Mouse (Mus musculus): ENCODE results near the gene Parp6. TPM values are rescaled to one million over a fixed set of nuclear protein-coding genes. Genes with fewer than 3 reads are reported as not detected.
A peak's percentile ranks its signal among the peaks of the same experiment; 100 is the strongest.

Gene Parp6
- 140 and 153 TPM in 2 replicates for polyA plus RNA-seq (2016; fragmentation: Nextera tagmentation; extraction: Ambion mirVana)

- no peaks in the 10 kb centered on the region for H3K9me3 ChIP-seq
- H3K9ac ChIP-seq = peak within 1 kb of the TSS; percentile 70
- ATAC-seq (ENCODE audit: low FRiP score, low read depth) = peak; percentile 96
- 2% methylated on average over 36 of the region's 36 CpGs for WGBS
- H3K4me1 ChIP-seq = peaks cover 13% of the 10 kb centered on the region
- H3K4me2 ChIP-seq (replicated peaks) = peak within 1 kb of the TSS; percentile 68
- peak within 1 kb of the TSS; percentile 61 for H3K4me3 ChIP-seq
- no peaks in the 10 kb centered on the region for H3K36me3 ChIP-seq
- no peaks in the 10 kb centered on the region for H3K27me3 ChIP-seq (replicated peaks)
- H3K27ac ChIP-seq = peak within 1 kb of the TSS; percentile 57
Observed at GRCm38 (mm10) chr9:59616622-59617306, at the start of gene Parp6. Gene Parp6 (plus strand): TSS chr9:59617284.

- Histone ChIP-seq H3K4me2 (replicated peaks) (no peak overlapping the region), H3K27me3 (replicated peaks) (0 out of 2 replicates have a peak, but pooled peaks cover 6% of the 10 kb centered on the region), H3K36me3 (no peaks in the 10 kb centered on the region), H3K4me1 (no peaks in the 10 kb centered on the region), H3K9ac (no peak overlapping the region), H3K4me3 (no peak overlapping the region), H3K27ac (no peak overlapping the region), H3K9me3 (no peaks in the 10 kb centered on the region)
- no peak for ATAC-seq (ENCODE audit: low FRiP score, low read depth)
- WGBS = 85% methylated on average over 2 of the region's 2 CpGs
Observed at GRCm38 (mm10) chr9:59571852-59572251, 45.2 kb upstream of the Parp6 start.

- Histone ChIP-seq H3K4me2 (replicated peaks) (peak overlapping the region; percentile 73), H3K9me3 (no peaks in the 10 kb centered on the region), H3K4me3 (peak overlapping the region; percentile 48), H3K4me1 (peaks cover 15% of the 10 kb centered on the region), H3K9ac (no peak overlapping the region), H3K27me3 (replicated peaks) (peaks cover 21% of the 10 kb centered on the region; the same call in 1 of the 2 replicates), H3K36me3 (no peaks in the 10 kb centered on the region), H3K27ac (no peak overlapping the region)
- 19% methylated on average over 13 of the region's 13 CpGs for WGBS
- no peak for ATAC-seq (ENCODE audit: low FRiP score, low read depth)
Observed at GRCm38 (mm10) chr9:59577401-59577800, 39.7 kb upstream of the Parp6 start.

GRCm38 (mm10) chr9:59577844-59578504 is 39.1 kb upstream of the Parp6 start, which contains the start of gene Celf6:
Gene Celf6 (plus strand): TSS chr9:59577917.
- H3K27me3 ChIP-seq (replicated peaks) = peaks cover 21% of the 10 kb centered on the region; the same call in 1 of the 2 replicates
- 1% methylated on average over 60 of the region's 61 CpGs for WGBS
- no peaks in the 10 kb centered on the region for H3K9me3 ChIP-seq
- H3K4me1 ChIP-seq = peaks cover 15% of the 10 kb centered on the region
- peak within 1 kb of the TSS; percentile 48 for H3K4me3 ChIP-seq
- H3K27ac ChIP-seq = peak within 1 kb of the TSS; percentile 22; the same call in 1 of the 2 replicates
- ATAC-seq (ENCODE audit: low FRiP score, low read depth) = peak; percentile 99
- peak within 1 kb of the TSS; percentile 73 for H3K4me2 ChIP-seq (replicated peaks)
- no peaks in the 10 kb centered on the region for H3K36me3 ChIP-seq
- H3K9ac ChIP-seq = peak within 1 kb of the TSS; percentile 57

- WGBS = 2% methylated on average over 20 of the region's 20 CpGs
- Histone ChIP-seq H3K36me3 (no peaks in the 10 kb centered on the region), H3K9me3 (no peaks in the 10 kb centered on the region), H3K4me1 (peaks cover 15% of the 10 kb centered on the region), H3K4me2 (replicated peaks) (peak overlapping the region; percentile 73), H3K9ac (peak overlapping the region; percentile 57), H3K27ac (peak overlapping the region; percentile 22; the same call in 1 of the 2 replicates), H3K27me3 (replicated peaks) (peaks cover 21% of the 10 kb centered on the region; the same call in 1 of the 2 replicates), H3K4me3 (peak overlapping the region; percentile 48)
- peak; percentile 50; the same call in 1 of the 2 replicates for ATAC-seq (ENCODE audit: low FRiP score, low read depth)
Observed at GRCm38 (mm10) chr9:59578505-59578867, 38.6 kb upstream of the Parp6 start.

- Histone ChIP-seq H3K9ac (no peak overlapping the region), H3K4me3 (no peak overlapping the region)
Observed at GRCm38 (mm10) chr9:59584871-59585308, 32.2 kb upstream of the Parp6 start.

GRCm38 (mm10) chr9:59588252-59588651 is 28.8 kb upstream of the Parp6 start:
- no peak overlapping the region for H3K9ac ChIP-seq
- H3K27ac ChIP-seq = no peak overlapping the region
- WGBS = 61% methylated on average over 5 of the region's 5 CpGs
- H3K4me2 ChIP-seq (replicated peaks) = no peak overlapping the region; the same call in 1 of the 2 replicates
- no peaks in the 10 kb centered on the region for H3K36me3 ChIP-seq
- H3K4me1 ChIP-seq = peaks cover 15% of the 10 kb centered on the region
- H3K4me3 ChIP-seq = no peak overlapping the region
- no peaks in the 10 kb centered on the region for H3K9me3 ChIP-seq
- H3K27me3 ChIP-seq (replicated peaks) = peaks cover 9% of the 10 kb centered on the region
- no peak for ATAC-seq (ENCODE audit: low FRiP score, low read depth)

More at GRCm38 (mm10) chr9:59584871-59585308, 32.2 kb upstream of the Parp6 start:
- H3K36me3 ChIP-seq = no peaks in the 10 kb centered on the region
- peaks cover 15% of the 10 kb centered on the region for H3K4me1 ChIP-seq
- H3K27me3 ChIP-seq (replicated peaks) = peaks cover 12% of the 10 kb centered on the region
- no peaks in the 10 kb centered on the region for H3K9me3 ChIP-seq
- H3K27ac ChIP-seq = no peak overlapping the region
- WGBS = 5% methylated on average over 13 of the region's 13 CpGs
- peak overlapping the region; percentile 43 for H3K4me2 ChIP-seq (replicated peaks)
- ATAC-seq (ENCODE audit: low FRiP score, low read depth) = peak; percentile 56; the same call in 1 of the 2 replicates

- Histone ChIP-seq H3K4me3 (no peak overlapping the region), H3K27ac (no peak overlapping the region), H3K36me3 (no peaks in the 10 kb centered on the region), H3K9ac (no peak overlapping the region), H3K4me2 (replicated peaks) (peak overlapping the region; percentile 42), H3K4me1 (peaks cover 15% of the 10 kb centered on the region), H3K9me3 (no peaks in the 10 kb centered on the region), H3K27me3 (replicated peaks) (peaks cover 9% of the 10 kb centered on the region)
- ATAC-seq (ENCODE audit: low FRiP score, low read depth) = peak; percentile 64; the same call in 1 of the 2 replicates
- WGBS = 29% methylated on average over 12 of the region's 12 CpGs
Observed at GRCm38 (mm10) chr9:59588710-59589671, 28.1 kb upstream of the Parp6 start.

GRCm38 (mm10) chr9:59589703-59590439 is 27.2 kb upstream of the Parp6 start:
- no peak overlapping the region for H3K4me3 ChIP-seq
- H3K9ac ChIP-seq = no peak overlapping the region
- H3K9me3 ChIP-seq = no peaks in the 10 kb centered on the region
- peaks cover 9% of the 10 kb centered on the region for H3K27me3 ChIP-seq (replicated peaks)
- H3K4me1 ChIP-seq = peaks cover 15% of the 10 kb centered on the region
- no peaks in the 10 kb centered on the region for H3K36me3 ChIP-seq
- H3K4me2 ChIP-seq (replicated peaks) = peak overlapping the region; percentile 42; the same call in 1 of the 2 replicates
- H3K27ac ChIP-seq = no peak overlapping the region
- ATAC-seq (ENCODE audit: low FRiP score, low read depth) = no peak
- WGBS = 83% methylated on average over 10 of the region's 10 CpGs

- Histone ChIP-seq H3K9me3 (no peaks in the 10 kb centered on the region), H3K27me3 (replicated peaks) (peaks cover 12% of the 10 kb centered on the region), H3K4me2 (replicated peaks) (no peak overlapping the region), H3K4me3 (no peak overlapping the region), H3K27ac (no peak overlapping the region), H3K36me3 (no peaks in the 10 kb centered on the region), H3K4me1 (no peaks in the 10 kb centered on the region), H3K9ac (no peak overlapping the region)
- no peak for ATAC-seq (ENCODE audit: low FRiP score, low read depth)
- 80% methylated on average over 8 of the region's 8 CpGs for WGBS
Observed at GRCm38 (mm10) chr9:59601661-59602060, 15.4 kb upstream of the Parp6 start.

GRCm38 (mm10) chr9:59605967-59606366 is 11.1 kb upstream of the Parp6 start:
- Histone ChIP-seq H3K27ac (no peak overlapping the region), H3K9ac (no peak overlapping the region), H3K4me1 (no peaks in the 10 kb centered on the region), H3K4me3 (no peak overlapping the region), H3K9me3 (no peaks in the 10 kb centered on the region), H3K4me2 (replicated peaks) (no peak overlapping the region), H3K36me3 (no peaks in the 10 kb centered on the region), H3K27me3 (replicated peaks) (peaks cover 12% of the 10 kb centered on the region)
- ATAC-seq (ENCODE audit: low FRiP score, low read depth) = no peak
- 62% methylated on average over 6 of the region's 6 CpGs for WGBS

Measured in neural tube, embryonic 12.5 days (tissue).